Mouse (Mus musculus) Patski (cell line): ENCODE measurements around the gene Clmn. TPM values are rescaled to one million over a fixed set of nuclear protein-coding genes. Genes with fewer than 3 reads are reported as not detected.

Source experiments
- ATAC-seq: fragments of 100-300 bp; one replicate; pipeline ENCODE4 v1.8.0; 2021
- CTCF ChIA-PET: fragments of 350-600 bp; sonication (Branson Sonifier 250); formaldehyde crosslinking; loops from one replicate; lab custom pipeline; 2022; ENCODE audit warnings: inconsistent platforms; lab: Charles Lee
- POLR2A ChIA-PET: fragments of 350-600 bp; sonication (Branson Sonifier 250); formaldehyde crosslinking; loops from one replicate; lab custom pipeline; 2022; ENCODE audit warnings: antibody characterized with exemption, inconsistent platforms; lab: Charles Lee
- DNase-seq: peaks from one replicate; pipeline ENCODE4 v3.0.0-alpha.2; 2011; ENCODE audit warnings: low read depth, low spot score
- H3K27me3 ChIP-seq: fragments of 371-371 bp; one replicate; pipeline ENCODE4 v1.5.1; 2021
- CTCF ChIP-seq: fragments of 100-300 bp; IDR thresholded peaks from one replicate; pipeline ENCODE4 v1.5.1; 2021
- in situ Hi-C: fragments of 300-500 bp; cut with MboI; formaldehyde crosslinking; loops from 3 replicates; pipeline ENCODE4 v1.11.1; 2018; ENCODE audit warnings: low pct_unique_long_range_greater_than_20kb, mixed read lengths
- polyA plus RNA-seq: library from polyadenylated mRNA; unstranded; gene quantifications from one replicate; pipeline ENCODE4 v1.2.3, GENCODE M21; 2021

Clmn gene
- polyA plus RNA-seq, 1 experiment from 2014 or later, result 43.8 TPM

- no peak for DNase-seq
- in situ Hi-C loops, result no loop called here
- TF ChIP-seq CTCF, result no peak
- ChIA-PET POLR2A (no interaction called here), CTCF (no interaction called here)
- no peak for ATAC-seq
- H3K27me3 ChIP-seq, result no peaks in the 10 kb centered on the region
Measured at GRCm38 (mm10) chr12:104881518-104882060, 16.7 kb upstream of the Clmn start.

- TF ChIP-seq CTCF, result no peak
- no peak for DNase-seq
- POLR2A ChIA-PET, result no interaction called here
- no peak for ATAC-seq
- H3K27me3 ChIP-seq, result no peaks in the 10 kb centered on the region
- CTCF ChIA-PET, result no interaction called here
- in situ Hi-C loops, result no loop called here
Measured at GRCm38 (mm10) chr12:104880367-104880766, 15.5 kb upstream of the Clmn start.

GRCm38 (mm10) chr12:104879577-104879989, 14.7 kb upstream of the Clmn start:
- in situ Hi-C loops, result no loop called here
- no peaks in the 10 kb centered on the region for H3K27me3 ChIP-seq
- no peak for ATAC-seq
- POLR2A ChIA-PET, result interaction anchor here (0.6 to 1.0 kb wide), 2 partner anchors 12 to 28 kb away, joined by 3 to 4 read pairs; no protein-coding TSS in a partner anchor
- no peak for DNase-seq
- no peak for TF ChIP-seq CTCF
- CTCF ChIA-PET, result no interaction called here

GRCm38 (mm10) chr12:104876053-104876452, 11.2 kb upstream of the Clmn start:
- DNase-seq (no peak), ATAC-seq (no peak)
- POLR2A ChIA-PET, result no interaction called here
- in situ Hi-C loops, result no loop called here
- no peaks in the 10 kb centered on the region for H3K27me3 ChIP-seq
- CTCF ChIA-PET, result no interaction called here
- no peak for TF ChIP-seq CTCF

GRCm38 (mm10) chr12:104871987-104872386, 7.1 kb upstream of the Clmn start:
- H3K27me3 ChIP-seq, result no peaks in the 10 kb centered on the region
- ChIA-PET CTCF (no interaction called here), POLR2A (no interaction called here)
- ATAC-seq, result no peak
- no peak for DNase-seq
- in situ Hi-C loops, result no loop called here
- TF ChIP-seq CTCF, result no peak

GRCm38 (mm10) chr12:104869737-104870136, 4.9 kb upstream of the Clmn start:
- H3K27me3 ChIP-seq, result no peaks in the 10 kb centered on the region
- ChIA-PET POLR2A (no interaction called here), CTCF (no interaction called here)
- in situ Hi-C loops, result no loop called here
- DNase-seq (no peak), ATAC-seq (no peak)
- TF ChIP-seq CTCF, result no peak

- no peaks in the 10 kb centered on the region for H3K27me3 ChIP-seq
- POLR2A ChIA-PET, result no interaction called here
- CTCF ChIA-PET, result no interaction called here
- in situ Hi-C loops, result no loop called here
- no peak for TF ChIP-seq CTCF
- DNase-seq (no peak), ATAC-seq (no peak)
Measured at GRCm38 (mm10) chr12:104868430-104868829, 3.6 kb upstream of the Clmn start.

GRCm38 (mm10) chr12:104867851-104868250, 3.0 kb upstream of the Clmn start:
- POLR2A ChIA-PET, result interaction anchor here (0.6 kb wide), 1 partner anchor 12 kb away, joined by 4 read pairs; no protein-coding TSS in a partner anchor
- TF ChIP-seq CTCF, result no peak
- no peak for DNase-seq
- in situ Hi-C loops, result no loop called here
- CTCF ChIA-PET, result no interaction called here
- ATAC-seq, result no peak
- H3K27me3 ChIP-seq, result no peaks in the 10 kb centered on the region

- no peak for ATAC-seq
- ChIA-PET CTCF (interaction anchor here (1.2 kb wide), 1 partner anchor 74 kb away, joined by 3 read pairs; no protein-coding TSS in a partner anchor), POLR2A (interaction anchor here (0.7 to 3.2 kb wide), 4 partner anchors 21 to 48 kb away, joined by 3 to 18 read pairs (median 3); no protein-coding TSS in a partner anchor)
- no peaks in the 10 kb centered on the region for H3K27me3 ChIP-seq
- in situ Hi-C loops, result no loop called here
- no peak for DNase-seq
- TF ChIP-seq CTCF, result no peak
Measured at GRCm38 (mm10) chr12:104865166-104865535, 275 bp upstream of the Clmn start.

GRCm38 (mm10) chr12:104863653-104864052, 1.2 kb downstream of the Clmn start:
- DNase-seq (no peak), ATAC-seq (peak; percentile 45)
- POLR2A ChIA-PET, result interaction anchor here (0.6 to 3.2 kb wide), 4 partner anchors 22 to 75 kb away, joined by 3 to 18 read pairs (median 4); no protein-coding TSS in a partner anchor
- in situ Hi-C loops, result no loop called here
- CTCF ChIA-PET, result interaction anchor here (0.7 kb wide), 1 partner anchor 19 kb away, joined by 3 read pairs; no protein-coding TSS in a partner anchor
- no peak for TF ChIP-seq CTCF
- no peaks in the 10 kb centered on the region for H3K27me3 ChIP-seq

- H3K27me3 ChIP-seq, result no peaks in the 10 kb centered on the region
- no peak for DNase-seq
- CTCF ChIA-PET, result interaction anchor here (1.0 to 1.5 kb wide), 3 partner anchors 11 to 29 kb away, joined by 3 read pairs; no protein-coding TSS in a partner anchor
- POLR2A ChIA-PET, result interaction anchor here (0.6 kb wide), 1 partner anchor 46 kb away, joined by 3 read pairs; no protein-coding TSS in a partner anchor
- ATAC-seq, result no peak
- in situ Hi-C loops, result no loop called here
- no peak for TF ChIP-seq CTCF
Measured at GRCm38 (mm10) chr12:104859140-104859539, 5.7 kb downstream of the Clmn start.
